Mouse (Mus musculus): ENCODE results near the gene B4galt5.
"Not testable (repeated sequence)": the region's sequence is repeated elsewhere in the genome, so short reads cannot be mapped to it uniquely, and the experiment has no call there.

The B4galt5 gene

GRCm38 (mm10) chr2:167348376-167349282 is at the start of gene B4galt5:
B4galt5 (minus strand) TSS chr2:167349183.
- DNase-seq (ENCODE audit: low read depth, low spot score), result peak; percentile 57

GRCm38 (mm10) chr2:167396420-167396819 is 47.4 kb upstream of the B4galt5 start:
- not testable (repeated sequence) for DNase-seq (ENCODE audit: low read depth, low spot score)

- no peak for DNase-seq (ENCODE audit: low read depth, low spot score)
Measured at GRCm38 (mm10) chr2:167394426-167394825, 45.4 kb upstream of the B4galt5 start.

GRCm38 (mm10) chr2:167386998-167387397 is 38.0 kb upstream of the B4galt5 start:
- no peak for DNase-seq (ENCODE audit: low read depth, low spot score)

GRCm38 (mm10) chr2:167386456-167386855 is 37.5 kb upstream of the B4galt5 start:
- no peak for DNase-seq (ENCODE audit: low read depth, low spot score)

- no peak for DNase-seq (ENCODE audit: low read depth, low spot score)
Measured at GRCm38 (mm10) chr2:167383666-167384083, 34.7 kb upstream of the B4galt5 start.

GRCm38 (mm10) chr2:167382389-167382788 is 33.4 kb upstream of the B4galt5 start:
- no peak for DNase-seq (ENCODE audit: low read depth, low spot score)

GRCm38 (mm10) chr2:167381596-167381995 is 32.6 kb upstream of the B4galt5 start:
- no peak for DNase-seq (ENCODE audit: low read depth, low spot score)

- no peak for DNase-seq (ENCODE audit: low read depth, low spot score)
Measured at GRCm38 (mm10) chr2:167380615-167381285, 31.8 kb upstream of the B4galt5 start.

GRCm38 (mm10) chr2:167378972-167379371 is 30.0 kb upstream of the B4galt5 start:
- DNase-seq (ENCODE audit: low read depth, low spot score), result no peak

GRCm38 (mm10) chr2:167377697-167378096 is 28.7 kb upstream of the B4galt5 start:
- no peak for DNase-seq (ENCODE audit: low read depth, low spot score)

GRCm38 (mm10) chr2:167376160-167376564 is 27.2 kb upstream of the B4galt5 start:
- peak; percentile 32 for DNase-seq (ENCODE audit: low read depth, low spot score)

- DNase-seq (ENCODE audit: low read depth, low spot score), result no peak
Measured at GRCm38 (mm10) chr2:167375688-167376087, 26.7 kb upstream of the B4galt5 start.

GRCm38 (mm10) chr2:167375135-167375534 is 26.2 kb upstream of the B4galt5 start:
- no peak for DNase-seq (ENCODE audit: low read depth, low spot score)

GRCm38 (mm10) chr2:167374191-167374805 is 25.3 kb upstream of the B4galt5 start:
- DNase-seq (ENCODE audit: low read depth, low spot score), result no peak

GRCm38 (mm10) chr2:167373266-167373665 is 24.3 kb upstream of the B4galt5 start:
- no peak for DNase-seq (ENCODE audit: low read depth, low spot score)

GRCm38 (mm10) chr2:167371506-167371905 is 22.5 kb upstream of the B4galt5 start:
- no peak for DNase-seq (ENCODE audit: low read depth, low spot score)

- no peak for DNase-seq (ENCODE audit: low read depth, low spot score)
Measured at GRCm38 (mm10) chr2:167368328-167368727, 19.3 kb upstream of the B4galt5 start.

GRCm38 (mm10) chr2:167367777-167368281 is 18.8 kb upstream of the B4galt5 start:
- DNase-seq (ENCODE audit: low read depth, low spot score), result no peak

- DNase-seq (ENCODE audit: low read depth, low spot score), result no peak
Measured at GRCm38 (mm10) chr2:167367325-167367724, 18.3 kb upstream of the B4galt5 start.

GRCm38 (mm10) chr2:167365063-167365462 is 16.1 kb upstream of the B4galt5 start:
- DNase-seq (ENCODE audit: low read depth, low spot score), result no peak
